Mouse (Mus musculus) forebrain, embryonic 12.5 days (tissue): ENCODE measurements around the gene Mzt1. TPM values are rescaled to one million over a fixed set of nuclear protein-coding genes. Genes with fewer than 3 reads are reported as not detected.

Experiments used
- ATAC-seq: fragments of 200-750 bp; cut with Nextera tagmentation; 2 replicates; pipeline ENCODE4 v1.8.0; 2017; ENCODE audit warnings: moderate TSS enrichment; ENCODE audit not compliant: low FRiP score
- H3K27ac ChIP-seq: fragments of 300-500 bp; sonication (generic); 2 replicates; pipeline ENCODE4 v1.5.1; 2016; ENCODE audit warnings: mild to moderate bottlenecking
- H3K27me3 ChIP-seq: fragments of 300-500 bp; sonication (generic); 2 replicates; pipeline ENCODE4 v1.6.1; 2016; ENCODE audit warnings: mild to moderate bottlenecking
- H3K36me3 ChIP-seq: fragments of 300-500 bp; sonication (generic); replicated peaks from 2 replicates; pipeline ENCODE4 v1.6.1; 2016; ENCODE audit warnings: mild to moderate bottlenecking
- H3K4me1 ChIP-seq: fragments of 300-500 bp; sonication (generic); 2 replicates; pipeline ENCODE4 v1.6.1; 2016
- H3K4me2 ChIP-seq: fragments of 300-500 bp; sonication (generic); 2 replicates; pipeline ENCODE4 v1.6.1; 2016; ENCODE audit warnings: mild to moderate bottlenecking, moderate library complexity
- H3K4me3 ChIP-seq: fragments of 300-500 bp; sonication (generic); replicated peaks from 2 replicates; pipeline ENCODE4 v1.5.1; 2016; ENCODE audit warnings: mild to moderate bottlenecking
- H3K9ac ChIP-seq: fragments of 300-500 bp; sonication (generic); 2 replicates; pipeline ENCODE4 v1.6.1; 2016; ENCODE audit warnings: mild to moderate bottlenecking
- H3K9me3 ChIP-seq: fragments of 300-500 bp; sonication (generic); 2 replicates; pipeline ENCODE4 v1.6.1; 2016
- WGBS: fragments of 180-500 bp; shearing (Covaris S2); methylation state at CpG from one replicate; pipeline ENCODE4 v1.1.7; 2016; 5-methylcytosine and 5-hydroxymethylcytosine counted together
- polyA plus RNA-seq: library from polyadenylated mRNA; unstranded; fragments of >200 nt; fragmentation: Nextera tagmentation; extraction: Ambion mirVana; gene quantifications from 2 replicates; pipeline ENCODE4 v1.2.1, GENCODE M21; 2016

Mzt1 gene
- polyA plus RNA-seq, 1 experiment from 2014 or later: 143 TPM

DNA sequence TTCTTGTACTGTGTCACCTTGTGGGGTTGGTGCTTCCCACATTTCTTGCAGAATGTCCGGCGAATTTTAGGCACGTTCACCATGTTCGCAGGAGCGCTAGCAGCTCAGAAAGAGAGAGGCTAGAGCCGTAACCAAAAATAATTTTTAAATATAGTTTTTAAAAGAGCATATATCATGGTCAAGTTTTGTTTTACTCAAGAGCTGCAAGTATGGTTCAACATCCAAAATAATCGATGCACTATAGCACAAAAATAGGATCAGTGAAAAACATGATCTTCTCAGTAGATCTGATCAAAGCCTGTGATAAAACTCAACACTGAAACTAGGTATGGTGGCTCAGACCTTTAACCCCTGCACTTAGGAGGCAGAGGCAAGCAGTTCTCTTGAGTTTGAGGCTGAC lies 51.7 kb downstream of the Mzt1 start, which contains the start of gene Rpl36a-ps1:
TSS of gene Rpl36a-ps1 (minus strand) at position 101 of the 400 bp plus-strand sequence.
- Histone ChIP-seq H3K9ac (no peak within 1 kb of the TSS), H3K4me2 (no peak within 1 kb of the TSS), H3K27me3 (no peaks in the 10 kb centered on the region), H3K4me1 (no peaks in the 10 kb centered on the region), H3K4me3 (no peak within 1 kb of the TSS), H3K27ac (no peak within 1 kb of the TSS), H3K9me3 (no peaks in the 10 kb centered on the region), H3K36me3 (no peaks in the 10 kb centered on the region)
- 94% methylated on average over 7 of the region's 7 CpGs for WGBS
- no peak for ATAC-seq

GRCm38 (mm10) chr14:98992482-98992881 lies 53.5 kb downstream of the Mzt1 start:
- 87% methylated on average over 2 of the region's 2 CpGs for WGBS

GRCm38 (mm10) chr14:98990636-98991035 lies 55.3 kb downstream of the Mzt1 start:
- ATAC-seq: no peak
- Histone ChIP-seq H3K4me2 (no peak overlapping the region), H3K36me3 (no peaks in the 10 kb centered on the region), H3K4me1 (no peaks in the 10 kb centered on the region), H3K27me3 (no peaks in the 10 kb centered on the region), H3K9ac (no peak overlapping the region), H3K27ac (no peak overlapping the region), H3K4me3 (no peak overlapping the region), H3K9me3 (no peaks in the 10 kb centered on the region)
- WGBS: 76% methylated on average over 3 of the region's 3 CpGs

More at GRCm38 (mm10) chr14:98992482-98992881, 53.5 kb downstream of the Mzt1 start:
- no peak overlapping the region for H3K4me2 ChIP-seq
- no peak overlapping the region for H3K9ac ChIP-seq
- no peaks in the 10 kb centered on the region for H3K9me3 ChIP-seq
- ATAC-seq: no peak
- H3K4me1 ChIP-seq: no peaks in the 10 kb centered on the region
- no peaks in the 10 kb centered on the region for H3K36me3 ChIP-seq
- H3K27ac ChIP-seq: no peak overlapping the region
- no peak overlapping the region for H3K4me3 ChIP-seq
- H3K27me3 ChIP-seq: no peaks in the 10 kb centered on the region

DNA sequence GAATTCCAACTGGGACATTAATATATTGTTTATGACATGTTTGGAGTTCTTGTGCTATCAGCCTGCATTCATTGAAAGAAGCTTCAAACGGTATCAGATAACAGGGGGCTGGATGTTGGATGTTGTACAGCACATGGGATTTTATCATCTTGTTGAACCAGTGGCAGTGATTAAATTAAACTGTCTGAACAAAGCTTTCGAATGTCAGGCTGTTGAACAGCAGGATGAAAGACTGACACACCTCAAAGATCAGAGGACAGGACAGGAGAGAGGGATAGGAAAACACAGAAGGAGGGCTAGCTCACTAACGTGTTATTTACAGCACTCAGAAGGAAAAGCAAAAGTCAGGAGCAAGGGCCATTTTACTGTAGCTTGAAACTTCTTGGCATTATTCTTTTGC lies 56.1 kb downstream of the Mzt1 start:
- no peak for ATAC-seq
- Histone ChIP-seq H3K4me2 (no peak overlapping the region), H3K4me1 (no peaks in the 10 kb centered on the region), H3K9ac (no peak overlapping the region), H3K27me3 (no peaks in the 10 kb centered on the region), H3K36me3 (no peaks in the 10 kb centered on the region), H3K4me3 (no peak overlapping the region), H3K9me3 (no peaks in the 10 kb centered on the region), H3K27ac (no peak overlapping the region)
- WGBS: 49% methylated on average over 3 of the region's 3 CpGs

Other genes with a start within 250 kb of the Mzt1 start
- 2.2 and 3.3 TPM in 2 replicates for gene Rpl36a-ps1, start 51.8 kb downstream of the Mzt1 start, polyA plus RNA-seq
- 68.0 and 77.7 TPM in 2 replicates for gene Bora, start 88 bp upstream of the Mzt1 start, polyA plus RNA-seq
- 24.1 and 24.7 TPM in 2 replicates for gene Pibf1, start 53.3 kb upstream of the Mzt1 start, polyA plus RNA-seq
- 43.9 and 47.6 TPM in 2 replicates for gene Dis3, start 53.6 kb upstream of the Mzt1 start, polyA plus RNA-seq